Mouse (Mus musculus): ENCODE results near the gene Mettl17. TPM values are rescaled to one million over a fixed set of nuclear protein-coding genes. Genes with fewer than 3 reads are reported as not detected.
A peak's percentile ranks its signal among the peaks of the same experiment; 100 is the strongest.
"Not testable (repeated sequence)": the region's sequence is repeated elsewhere in the genome, so short reads cannot be mapped to it uniquely, and the experiment has no call there.

Mettl17 gene
- total RNA-seq, 2 experiments from 2014 or later: 18.6 to 30.2 TPM

GRCm38 (mm10) chr14:51922571-51922865 is 37.9 kb downstream of the Mettl17 start, which contains the start of gene Rnase13:
Rnase13 (minus strand) TSS chr14:51922773.
- DNase-seq: no peak
- intact Hi-C loops (cut with DNase I): no loop called here

GRCm38 (mm10) chr14:51922910-51923309 is 38.3 kb downstream of the Mettl17 start:
- intact Hi-C loops (cut with DNase I): no loop called here
- DNase-seq: no peak

- intact Hi-C loops (cut with DNase I): no loop called here
- no peak for DNase-seq
Measured at GRCm38 (mm10) chr14:51923492-51923891, 38.9 kb downstream of the Mettl17 start.

GRCm38 (mm10) chr14:51926930-51927329 is 42.3 kb downstream of the Mettl17 start:
- intact Hi-C loops (cut with DNase I); DNase-seq: not testable (repeated sequence)

- peak; percentile 73 to 76 for DNase-seq
- intact Hi-C loops (cut with DNase I): no loop called here
Measured at GRCm38 (mm10) chr14:51929309-51929943, 44.8 kb downstream of the Mettl17 start.

GRCm38 (mm10) chr14:51929968-51930367 is 45.3 kb downstream of the Mettl17 start:
- intact Hi-C loops (cut with DNase I): no loop called here
- no peak for DNase-seq

GRCm38 (mm10) chr14:51930824-51931223 is 46.2 kb downstream of the Mettl17 start:
- intact Hi-C loops (cut with DNase I): loop anchor here (1.0 kb wide), 1 partner anchor 29 kb away; no protein-coding TSS in a partner anchor
- DNase-seq: peak; percentile 61 to 74

- intact Hi-C loops (cut with DNase I): no loop called here
- DNase-seq: no peak
Measured at GRCm38 (mm10) chr14:51932092-51933020, 47.7 kb downstream of the Mettl17 start.

GRCm38 (mm10) chr14:51939005-51939404 is 54.4 kb downstream of the Mettl17 start:
- no peak for DNase-seq
- intact Hi-C loops (cut with DNase I): no loop called here

- peak; percentile 18 to 31 for DNase-seq
- intact Hi-C loops (cut with DNase I): loop anchor here (5.0 kb wide), 1 partner anchor 46 kb away; no protein-coding TSS in a partner anchor
Measured at GRCm38 (mm10) chr14:51940944-51941560, 56.4 kb downstream of the Mettl17 start.

- DNase-seq: no peak
- intact Hi-C loops (cut with DNase I): loop anchor here (5.0 kb wide), 1 partner anchor 46 kb away; no protein-coding TSS in a partner anchor
Measured at GRCm38 (mm10) chr14:51941577-51941976, 56.9 kb downstream of the Mettl17 start.

GRCm38 (mm10) chr14:51942236-51942635 is 57.6 kb downstream of the Mettl17 start:
- DNase-seq: no peak
- intact Hi-C loops (cut with DNase I): loop anchor here (5.0 kb wide), 1 partner anchor 45 kb away; no protein-coding TSS in a partner anchor

Small RNA genes within 50 kb of the gene (microRNA-seq; reads per million reads assigned to microRNA genes)
- 0 reads per million in 2 experiments for gene Gm27375

Other genes starting within 250 kb of the Mettl17 start
- gene Gm4181, start 249.2 kb upstream of the Mettl17 start, total RNA-seq (2021): not detected
- gene Gm17079, start 189.4 kb upstream of the Mettl17 start, total RNA-seq (2021): not detected
- gene Gm5800, start 167.7 kb upstream of the Mettl17 start, total RNA-seq (2021): not detected
- gene Ang4, start 111.3 kb upstream of the Mettl17 start, total RNA-seq (2021): not detected
- not detected for gene AY358078, start 84.8 kb upstream of the Mettl17 start, total RNA-seq (2021)
- gene Ear6, start 31.1 kb upstream of the Mettl17 start, total RNA-seq (2021): not detected
- under 1 TPM; 0.29 to 0.44 TPM for gene Slc39a2, start 8.0 kb downstream of the Mettl17 start, total RNA-seq (2021)
- gene Ndrg2, start 29.3 kb downstream of the Mettl17 start, total RNA-seq (2021): 1,000 to 10,000 TPM in 1 of 2 experiments, 100 to 1,000 TPM in 1; 982 to 1,030 TPM
- gene Tppp2, start 33.6 kb downstream of the Mettl17 start, total RNA-seq (2021): not detected
- gene Rnase13, start 37.9 kb downstream of the Mettl17 start, total RNA-seq (2021): not detected
- gene Arhgef40, start 99.9 kb downstream of the Mettl17 start, total RNA-seq (2021): 10 to 100 TPM; 39.7 to 47.1 TPM
- 1 to 10 TPM; 1.5 to 1.9 TPM for gene Tmem253, start 130.8 kb downstream of the Mettl17 start, total RNA-seq (2021)
- 10 to 100 TPM; 32.0 to 33.6 TPM for gene Zfp219, start 135.9 kb downstream of the Mettl17 start, total RNA-seq (2021)
- not detected for gene Olfr221, start 157.6 kb downstream of the Mettl17 start, total RNA-seq (2021)
- 100 to 1,000 TPM; 118 to 137 TPM for gene Hnrnpc, start 219.2 kb downstream of the Mettl17 start, total RNA-seq (2021)
- under 1 TPM; 0.17 to 0.53 TPM for gene Rpgrip1, start 225.9 kb downstream of the Mettl17 start, total RNA-seq (2021)

Measured in heart, postnatal 14 days (tissue).